Mouse (Mus musculus): ENCODE results near the gene Klf6. TPM values are rescaled to one million over a fixed set of nuclear protein-coding genes. Genes with fewer than 3 reads are reported as not detected.

Klf6 gene
- 90.9 and 104 TPM in 2 replicates for total RNA-seq (2014; fragmentation: Nextera tagmentation)
- total RNA-seq (2017) = 88.2 and 101 TPM in 2 replicates
- 25.3 and 26.3 TPM in 2 replicates for polyA plus RNA-seq (2012)

GRCm38 (mm10) chr13:5861157-5862002 is at the start of gene Klf6:
TSS of gene Klf6 (plus strand) at chr13:5861482.
- H3K27me3 ChIP-seq (ENCODE audit: insufficient read depth, low read length) = peaks cover 3% of the 10 kb centered on the region; the same call in 1 of the 2 replicates
- ATAC-seq (ENCODE audit: extremely low read depth, insufficient number of reproducible peaks, low FRiP score, poor library complexity, severe bottlenecking) (peak; percentile 96), DNase-seq (ENCODE audit: low spot score) (peak; percentile 99)
- H3K9me3 ChIP-seq (replicated peaks) = no peaks in the 10 kb centered on the region
- peak within 1 kb of the TSS; percentile 85 for H3K4me3 ChIP-seq (ENCODE audit: low read depth, low read length)
- peaks cover 21% of the 10 kb centered on the region for H3K36me3 ChIP-seq (replicated peaks)
- H3K4me1 ChIP-seq (ENCODE audit: insufficient read depth, low read depth, low read length) = peaks cover 46% of the 10 kb centered on the region
- no peak for TF ChIP-seq GATA2 (IDR thresholded peaks at IDR 0.05; ENCODE audit: borderline replicate concordance, low read depth, low read length)
- TF ChIP-seq POLR2AphosphoS5 (IDR thresholded peaks at IDR 0.05; ENCODE audit: insufficient replicate concordance, low read depth, low read length) = peak; percentile 52; the same call in 1 of the 2 replicates

DNA sequence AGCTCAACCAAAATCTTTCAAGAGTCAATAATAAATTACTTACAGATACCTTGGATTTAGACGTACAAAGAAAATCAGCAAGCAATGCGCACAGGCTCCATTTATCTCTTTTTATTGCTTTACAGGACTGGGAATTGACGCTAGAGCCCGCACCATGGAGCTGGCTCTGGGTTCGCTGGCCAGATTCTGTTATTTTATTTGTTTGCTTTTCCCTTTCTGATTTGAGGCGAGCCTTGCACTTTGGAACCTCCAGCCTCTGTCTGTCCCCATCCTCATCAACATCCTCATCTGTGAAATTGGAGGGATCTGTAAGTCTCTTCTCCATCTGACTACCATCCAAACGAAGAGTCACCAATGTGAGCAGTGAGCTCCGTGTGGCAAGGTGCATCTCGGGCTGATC is 47.8 kb upstream of the Klf6 start:
- H3K36me3 ChIP-seq (replicated peaks) = no peaks in the 10 kb centered on the region
- no peak overlapping the region for H3K4me3 ChIP-seq (ENCODE audit: low read depth, low read length)
- TF ChIP-seq CTCF (IDR thresholded peaks at IDR 0.05; ENCODE audit: low read depth, low read length) = no peak
- TF ChIP-seq GATA1 (IDR thresholded peaks at IDR 0.05; ENCODE audit: borderline replicate concordance, low read length) = no peak
- TF ChIP-seq GATA2 (IDR thresholded peaks at IDR 0.05; ENCODE audit: borderline replicate concordance, low read depth, low read length) = no peak
- TF ChIP-seq TAL1 (conservative IDR thresholded peaks at IDR 0.05; ENCODE audit: low read depth, low read length) = no peak
- TF ChIP-seq POLR2AphosphoS5 (IDR thresholded peaks at IDR 0.05; ENCODE audit: insufficient replicate concordance, low read depth, low read length) = no peak
- H3K9me3 ChIP-seq (replicated peaks) = no peaks in the 10 kb centered on the region
- peaks cover 4% of the 10 kb centered on the region for H3K4me1 ChIP-seq (ENCODE audit: insufficient read depth, low read depth, low read length)
- ATAC-seq (ENCODE audit: extremely low read depth, insufficient number of reproducible peaks, low FRiP score, poor library complexity, severe bottlenecking) (no peak), DNase-seq (ENCODE audit: low spot score) (no peak)
- H3K27me3 ChIP-seq (ENCODE audit: insufficient read depth, low read length) = peaks cover 2% of the 10 kb centered on the region; the same call in 1 of the 2 replicates

GRCm38 (mm10) chr13:5817250-5817649 is 44.0 kb upstream of the Klf6 start:
- ATAC-seq (ENCODE audit: extremely low read depth, insufficient number of reproducible peaks, low FRiP score, poor library complexity, severe bottlenecking) (no peak), DNase-seq (ENCODE audit: low spot score) (no peak)
- H3K36me3 ChIP-seq (replicated peaks) = no peaks in the 10 kb centered on the region
- H3K27me3 ChIP-seq (ENCODE audit: insufficient read depth, low read length) = peaks cover 4% of the 10 kb centered on the region; the same call in 1 of the 2 replicates
- no peaks in the 10 kb centered on the region for H3K9me3 ChIP-seq (replicated peaks)
- TF ChIP-seq GATA2 (IDR thresholded peaks at IDR 0.05; ENCODE audit: borderline replicate concordance, low read depth, low read length) (no peak), POLR2AphosphoS5 (IDR thresholded peaks at IDR 0.05; ENCODE audit: insufficient replicate concordance, low read depth, low read length) (no peak), GATA1 (IDR thresholded peaks at IDR 0.05; ENCODE audit: borderline replicate concordance, low read length) (no peak), CTCF (IDR thresholded peaks at IDR 0.05; ENCODE audit: low read depth, low read length) (no peak), TAL1 (conservative IDR thresholded peaks at IDR 0.05; ENCODE audit: low read depth, low read length) (no peak)
- no peaks in the 10 kb centered on the region; the same call in 1 of the 2 replicates for H3K4me1 ChIP-seq (ENCODE audit: insufficient read depth, low read depth, low read length)
- H3K4me3 ChIP-seq (ENCODE audit: low read depth, low read length) = no peak overlapping the region

- no peak for ATAC-seq (ENCODE audit: extremely low read depth, insufficient number of reproducible peaks, low FRiP score, poor library complexity, severe bottlenecking)
- Histone ChIP-seq H3K4me1 (ENCODE audit: insufficient read depth, low read depth, low read length) (no peaks in the 10 kb centered on the region; the same call in 1 of the 2 replicates), H3K4me3 (ENCODE audit: low read depth, low read length) (no peak overlapping the region), H3K27me3 (ENCODE audit: insufficient read depth, low read length) (peaks cover 4% of the 10 kb centered on the region; the same call in 1 of the 2 replicates), H3K9me3 (replicated peaks) (no peaks in the 10 kb centered on the region), H3K36me3 (replicated peaks) (no peaks in the 10 kb centered on the region)
- no peak for DNase-seq (ENCODE audit: low spot score)
- TF ChIP-seq CTCF (IDR thresholded peaks at IDR 0.05; ENCODE audit: low read depth, low read length) = no peak
- TF ChIP-seq GATA1 (IDR thresholded peaks at IDR 0.05; ENCODE audit: borderline replicate concordance, low read length) = no peak
- TF ChIP-seq POLR2AphosphoS5 (IDR thresholded peaks at IDR 0.05; ENCODE audit: insufficient replicate concordance, low read depth, low read length) = no peak
- TF ChIP-seq GATA2 (IDR thresholded peaks at IDR 0.05; ENCODE audit: borderline replicate concordance, low read depth, low read length) = no peak
- no peak for TF ChIP-seq TAL1 (conservative IDR thresholded peaks at IDR 0.05; ENCODE audit: low read depth, low read length)
Observed at GRCm38 (mm10) chr13:5819173-5819572, 42.1 kb upstream of the Klf6 start.

DNA sequence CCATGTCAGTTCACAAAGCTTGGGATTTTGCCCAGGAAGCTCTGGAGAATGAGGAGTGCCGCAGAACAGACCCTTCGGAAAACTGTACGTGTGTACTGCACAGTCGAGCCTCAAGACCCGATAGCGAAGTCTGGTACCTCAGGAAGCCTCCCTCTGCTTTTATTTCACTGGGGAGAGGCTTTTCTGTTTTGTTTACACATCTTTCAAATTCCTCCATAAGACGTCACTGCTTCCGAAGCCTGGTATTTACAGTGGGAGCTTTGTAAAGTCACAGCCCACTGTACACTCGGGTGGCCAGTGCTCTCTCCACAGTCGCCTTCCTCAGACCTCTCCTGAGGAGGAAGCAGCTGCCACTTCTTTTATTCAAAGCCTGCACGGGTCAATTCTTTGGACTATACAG is 38.7 kb upstream of the Klf6 start:
- H3K36me3 ChIP-seq (replicated peaks) = no peaks in the 10 kb centered on the region
- H3K4me3 ChIP-seq (ENCODE audit: low read depth, low read length) = no peak overlapping the region
- H3K27me3 ChIP-seq (ENCODE audit: insufficient read depth, low read length) = peaks cover 10% of the 10 kb centered on the region
- no peak for TF ChIP-seq GATA1 (IDR thresholded peaks at IDR 0.05; ENCODE audit: borderline replicate concordance, low read length)
- no peak for TF ChIP-seq GATA2 (IDR thresholded peaks at IDR 0.05; ENCODE audit: borderline replicate concordance, low read depth, low read length)
- no peak for TF ChIP-seq POLR2AphosphoS5 (IDR thresholded peaks at IDR 0.05; ENCODE audit: insufficient replicate concordance, low read depth, low read length)
- TF ChIP-seq TAL1 (conservative IDR thresholded peaks at IDR 0.05; ENCODE audit: low read depth, low read length) = no peak
- TF ChIP-seq CTCF (IDR thresholded peaks at IDR 0.05; ENCODE audit: low read depth, low read length) = no peak
- no peak for ATAC-seq (ENCODE audit: extremely low read depth, insufficient number of reproducible peaks, low FRiP score, poor library complexity, severe bottlenecking)
- peaks cover 5% of the 10 kb centered on the region for H3K4me1 ChIP-seq (ENCODE audit: insufficient read depth, low read depth, low read length)
- DNase-seq (ENCODE audit: low spot score) = no peak
- no peaks in the 10 kb centered on the region for H3K9me3 ChIP-seq (replicated peaks)

DNA sequence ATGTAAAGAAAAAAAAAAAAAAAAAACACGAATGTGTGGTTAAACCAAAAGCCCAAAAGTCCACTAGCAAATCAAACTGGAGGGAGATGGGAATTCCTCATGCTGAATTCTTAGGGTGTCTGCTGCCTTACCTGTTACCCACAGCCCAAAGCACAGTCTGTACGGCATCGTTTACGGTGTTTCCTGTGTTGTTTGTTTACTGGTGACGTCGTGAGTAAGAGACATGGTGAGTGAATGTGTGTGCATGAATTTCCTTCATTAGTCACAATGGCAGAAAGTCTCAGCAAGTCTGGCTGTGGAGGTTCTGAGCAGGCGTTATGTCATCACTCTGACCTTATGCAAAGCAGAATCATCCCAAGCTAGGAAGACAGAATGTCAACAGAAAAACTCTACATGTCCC is 38.1 kb upstream of the Klf6 start:
- no peak for ATAC-seq (ENCODE audit: extremely low read depth, insufficient number of reproducible peaks, low FRiP score, poor library complexity, severe bottlenecking)
- H3K9me3 ChIP-seq (replicated peaks) = no peaks in the 10 kb centered on the region
- no peak overlapping the region for H3K4me3 ChIP-seq (ENCODE audit: low read depth, low read length)
- no peaks in the 10 kb centered on the region for H3K36me3 ChIP-seq (replicated peaks)
- TF ChIP-seq CTCF (IDR thresholded peaks at IDR 0.05; ENCODE audit: low read depth, low read length) = no peak
- TF ChIP-seq POLR2AphosphoS5 (IDR thresholded peaks at IDR 0.05; ENCODE audit: insufficient replicate concordance, low read depth, low read length) = no peak
- no peak for TF ChIP-seq TAL1 (conservative IDR thresholded peaks at IDR 0.05; ENCODE audit: low read depth, low read length)
- no peak for TF ChIP-seq GATA1 (IDR thresholded peaks at IDR 0.05; ENCODE audit: borderline replicate concordance, low read length)
- TF ChIP-seq GATA2 (IDR thresholded peaks at IDR 0.05; ENCODE audit: borderline replicate concordance, low read depth, low read length) = no peak
- H3K27me3 ChIP-seq (ENCODE audit: insufficient read depth, low read length) = peaks cover 10% of the 10 kb centered on the region
- H3K4me1 ChIP-seq (ENCODE audit: insufficient read depth, low read depth, low read length) = peaks cover 5% of the 10 kb centered on the region
- no peak for DNase-seq (ENCODE audit: low spot score)

Measured in G1E (cell line).